Mouse (Mus musculus) testis, adult 2 months (tissue): ENCODE results near the gene Krt12.

ENCODE experiments used
- CTCF ChIP-seq: fragments of 200-500 bp; IDR thresholded peaks from 2 replicates; pipeline ENCODE4 v1.5.1; 2012; ENCODE audit warnings: low read depth, mild to moderate bottlenecking, inconsistent platforms, low read length, moderate library complexity; ENCODE audit not compliant: control insufficient read depth, insufficient read depth, insufficient replicate concordance
- POLR2A ChIP-seq: fragments of 200-500 bp; IDR thresholded peaks from 2 replicates; pipeline ENCODE4 v1.6.1; 2012; ENCODE audit warnings: low read depth, mild to moderate bottlenecking, inconsistent platforms, low read length, moderate library complexity; ENCODE audit not compliant: control insufficient read depth

DNA sequence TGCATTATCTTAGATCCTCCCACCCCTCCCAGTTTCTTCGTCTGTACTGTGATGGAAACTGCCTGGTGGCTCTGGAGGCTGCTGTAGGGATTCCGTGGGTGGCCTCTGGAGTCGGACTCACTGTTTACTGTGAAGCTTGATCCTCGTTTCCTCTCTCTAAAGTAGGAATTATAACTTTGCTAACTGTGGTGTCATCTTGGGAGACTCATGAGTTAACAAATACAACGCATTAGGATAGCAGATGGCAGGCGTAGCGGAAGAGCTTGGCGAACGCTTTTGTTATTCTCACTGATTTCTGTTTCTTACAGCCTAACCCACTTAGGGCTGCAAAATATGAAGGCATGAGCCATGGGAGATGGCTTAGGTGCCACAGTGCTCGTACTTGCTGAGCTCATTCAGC, 29.6 kb downstream of the Krt12 start:
- TF ChIP-seq POLR2A (no peak), CTCF (no peak)
